Mouse (Mus musculus) myocyte (in vitro differentiated cells): Measurements from ENCODE around the gene Rgs9.

Source experiments
- E2F4 ChIP-seq: IDR thresholded peaks from one replicate; pipeline ENCODE4 v1.6.1; 2011; ENCODE audit warnings: mild to moderate bottlenecking, control low read depth, moderate library complexity; ENCODE audit not compliant: insufficient read depth
- MAX ChIP-seq: IDR thresholded peaks from one replicate; pipeline ENCODE4 v1.6.1; 2011; ENCODE audit warnings: low read depth, mild to moderate bottlenecking, control low read depth
- MYOD1 ChIP-seq, 3 experiments: IDR thresholded peaks; one replicate each; pipeline ENCODE4 v1.6.1; 2011; ENCODE audit warnings: control low read depth in 2 of 3, low read depth in 2 of 3, mild to moderate bottlenecking in 2 of 3, moderate library complexity in 1 of 3; ENCODE audit not compliant: insufficient read length in 2 of 3, control insufficient read depth in 1 of 3
- POLR2AphosphoS2 ChIP-seq: IDR thresholded peaks from one replicate; pipeline ENCODE4 v1.6.1; 2011; ENCODE audit warnings: low read depth, control low read depth; ENCODE audit not compliant: insufficient read length
- TCF12 ChIP-seq: IDR thresholded peaks from one replicate; pipeline ENCODE4 v1.6.1; 2011; ENCODE audit warnings: mild to moderate bottlenecking, control low read depth; ENCODE audit not compliant: poor library complexity, insufficient read depth, severe bottlenecking

GRCm38 (mm10) chr11:109206732-109207131, 91.2 kb downstream of the Rgs9 start:
- TF ChIP-seq MYOD1 (IDR thresholded peaks at IDR 0.05; ENCODE audit: control insufficient read depth in 1 of 3, insufficient read length in 2 of 3, low read depth in 2 of 3) (no peak), E2F4 (no peak), POLR2AphosphoS2 (no peak), TCF12 (no peak), MAX (no peak)
